Mouse (Mus musculus) heart, adult 2 months (tissue): Measurements from ENCODE around the gene Xylb. TPM values are rescaled to one million over a fixed set of nuclear protein-coding genes. Genes with fewer than 3 reads are reported as not detected.
"Not testable (repeated sequence)": the region's sequence is repeated elsewhere in the genome, so short reads cannot be mapped to it uniquely, and the experiment has no call there.

Experiments
- DNase-seq, 2 experiments: peaks; one replicate each; pipeline ENCODE4 v3.0.0; 2021
- H3K27ac ChIP-seq: fragments of 200-600 bp; 2 replicates; pipeline ENCODE4 v1.8.1; 2022
- H3K27me3 ChIP-seq: fragments of 200-500 bp; 2 replicates; pipeline ENCODE4 v1.6.1; 2012; ENCODE audit warnings: mild to moderate bottlenecking, low read length, inconsistent platforms, mixed read lengths; ENCODE audit not compliant: control insufficient read depth, insufficient read depth
- H3K36me3 ChIP-seq: fragments of 200-500 bp; 2 replicates; pipeline ENCODE4 v1.6.1; 2012; ENCODE audit warnings: low read length, inconsistent platforms; ENCODE audit not compliant: control insufficient read depth, insufficient read depth
- H3K4me1 ChIP-seq: fragments of 200-500 bp; 2 replicates; pipeline ENCODE4 v1.6.1; 2011; ENCODE audit warnings: low read length; ENCODE audit not compliant: control insufficient read depth, insufficient read depth
- H3K4me3 ChIP-seq: fragments of 200-600 bp; 2 replicates; pipeline ENCODE4 v1.8.1; 2022
- H3K79me2 ChIP-seq: fragments of 200-500 bp; replicated peaks from 2 replicates; pipeline ENCODE4 v1.6.1; 2012; ENCODE audit warnings: mild to moderate bottlenecking, inconsistent platforms, low read length, moderate library complexity, mixed read lengths; ENCODE audit not compliant: control insufficient read depth, insufficient read depth
- H3K9ac ChIP-seq: fragments of 200-500 bp; 2 replicates; pipeline ENCODE4 v1.6.1; 2012; ENCODE audit warnings: low read depth, mild to moderate bottlenecking, control low read depth, inconsistent platforms, low read length, mixed read lengths
- CTCF ChIP-seq: fragments of 200-600 bp; IDR thresholded peaks from 2 replicates; pipeline ENCODE4 v1.8.1; 2022; ENCODE audit warnings: antibody characterized with exemption, mild to moderate bottlenecking, moderate library complexity
- EP300 ChIP-seq: fragments of 200-500 bp; IDR thresholded peaks from 2 replicates; pipeline ENCODE4 v1.6.1; 2011; ENCODE audit warnings: low read depth, low read length, control low read depth; ENCODE audit not compliant: insufficient read depth
- POLR2A ChIP-seq: fragments of 200-500 bp; IDR thresholded peaks from 2 replicates; pipeline ENCODE4 v1.6.1; 2011; ENCODE audit warnings: mild to moderate bottlenecking, low read depth, low read length, control low read depth; ENCODE audit not compliant: insufficient read depth
- WGBS: fragments of 180-500 bp; shearing (Covaris S2); methylation state at CpG from one replicate; pipeline ENCODE4 v1.1.7; 2018; 5-methylcytosine and 5-hydroxymethylcytosine counted together
- intact Hi-C: fragments of 180-260 bp; cut with DNase I; formaldehyde crosslinking; loops from one replicate; pipeline ENCODE4 v1.15.1; 2025
- polyA plus RNA-seq: library from polyadenylated mRNA; depleted of rRNA; stranded (reverse); fragments of >200 nt; gene quantifications from 2 replicates; pipeline ENCODE4 v1.2.3, GENCODE M21; 2012
- total RNA-seq, 2 experiments: library from RNA; stranded (reverse); gene quantifications; 2 replicates each; pipeline ENCODE4 v1.2.3; 2021

Gene Xylb
- total and polyA plus RNA-seq, 3 experiments: 0.16 to 1.2 (median 0.18) TPM

DNA sequence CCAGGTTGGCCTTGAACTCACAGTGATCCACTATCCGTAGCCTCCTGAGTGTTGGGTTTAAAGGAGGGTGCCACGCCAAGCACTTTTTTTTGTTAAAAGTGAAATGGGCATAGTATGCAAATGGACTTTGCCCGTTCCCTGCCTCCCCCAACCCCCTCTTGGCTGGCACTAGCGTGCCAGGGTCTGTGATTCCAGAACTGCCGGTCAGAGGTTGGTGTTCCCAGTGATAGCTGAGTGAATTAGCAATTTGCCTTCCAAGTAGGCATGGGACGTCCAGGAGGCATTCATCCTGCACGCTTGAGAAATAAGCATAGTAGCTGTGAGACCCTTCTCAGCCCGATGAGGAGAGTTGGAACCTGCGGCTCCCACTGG lies 863 bp downstream of the Xylb start:
- DNase-seq: no peak
- no peak overlapping the region for H3K9ac ChIP-seq

GRCm38 (mm10) chr9:119361416-119361815 lies 4.2 kb downstream of the Xylb start:
- TF ChIP-seq POLR2A (no peak), EP300 (no peak), CTCF (no peak)
- DNase-seq: no peak
- Histone ChIP-seq H3K79me2 (no peaks in the 10 kb centered on the region), H3K27me3 (no peaks in the 10 kb centered on the region), H3K9ac (no peak overlapping the region), H3K27ac (no peak overlapping the region), H3K36me3 (no peaks in the 10 kb centered on the region), H3K4me1 (no peaks in the 10 kb centered on the region; the same call in 1 of the 2 replicates), H3K4me3 (no peak overlapping the region)
- WGBS: 88% methylated on average over 5 of the region's 5 CpGs
- intact Hi-C loops: no loop called here

More for the DNA sequence above, 863 bp downstream of the Xylb start:
- Histone ChIP-seq H3K4me1 (no peaks in the 10 kb centered on the region; the same call in 1 of the 2 replicates), H3K27me3 (no peaks in the 10 kb centered on the region), H3K27ac (no peak overlapping the region), H3K36me3 (no peaks in the 10 kb centered on the region), H3K4me3 (peak overlapping the region; percentile 71), H3K79me2 (no peaks in the 10 kb centered on the region)
- 40% methylated on average over 9 of the region's 9 CpGs for WGBS
- intact Hi-C loops: loop anchor here (5.0 kb wide), 1 partner anchor 36 kb away; the partner anchor contains the start of gene Oxsr1
- TF ChIP-seq EP300: no peak
- no peak for TF ChIP-seq CTCF
- no peak for TF ChIP-seq POLR2A

DNA sequence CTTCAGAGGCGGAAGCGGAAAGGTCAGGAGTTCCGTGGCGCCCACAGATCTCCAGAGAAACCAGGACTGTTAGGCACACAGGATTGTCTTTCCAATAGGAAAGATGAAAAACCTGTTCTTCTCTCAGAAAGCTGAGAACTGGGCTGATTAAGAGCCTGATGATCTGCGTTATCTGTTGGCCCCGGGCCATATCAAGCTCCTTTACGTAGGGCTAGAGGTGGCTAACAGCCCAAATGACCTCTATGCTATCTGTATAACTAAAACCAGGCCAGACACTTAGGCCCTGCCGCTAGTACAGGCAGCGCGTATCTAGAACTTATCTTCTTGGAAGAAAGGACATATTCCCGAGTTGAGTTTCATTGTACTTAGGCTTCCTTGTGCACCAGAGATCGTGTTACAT lies 6.0 kb downstream of the Xylb start:
- intact Hi-C loops: no loop called here
- no peak for TF ChIP-seq POLR2A
- no peak for TF ChIP-seq EP300
- no peak for TF ChIP-seq CTCF
- 63% methylated on average over 12 of the region's 12 CpGs for WGBS
- Histone ChIP-seq H3K36me3 (no peaks in the 10 kb centered on the region), H3K4me3 (no peak overlapping the region), H3K4me1 (no peaks in the 10 kb centered on the region), H3K27ac (no peak overlapping the region), H3K27me3 (no peaks in the 10 kb centered on the region), H3K9ac (no peak overlapping the region), H3K79me2 (no peaks in the 10 kb centered on the region)
- no peak for DNase-seq

- no peaks in the 10 kb centered on the region for H3K36me3 ChIP-seq
- H3K79me2 ChIP-seq: no peaks in the 10 kb centered on the region
- no peaks in the 10 kb centered on the region for H3K4me1 ChIP-seq
- no peaks in the 10 kb centered on the region for H3K27me3 ChIP-seq
- H3K4me3 ChIP-seq: no peak within 1 kb of the TSS
- no peak for TF ChIP-seq CTCF
- no peak for TF ChIP-seq POLR2A
- no peak for TF ChIP-seq EP300
- no peak within 1 kb of the TSS for H3K27ac ChIP-seq
- DNase-seq: peak in 1 of 2 experiments; percentile 51
- H3K9ac ChIP-seq: no peak within 1 kb of the TSS
- 49% methylated on average over 7 of the region's 7 CpGs for WGBS
- intact Hi-C loops: no loop called here
These were observed 8.1 kb downstream of the Xylb start, which contains the start of gene Slc22a14 for GRCm38 (mm10) chr9:119365284-119365683. Slc22a14 (minus strand) TSS chr9:119365553.

DNA sequence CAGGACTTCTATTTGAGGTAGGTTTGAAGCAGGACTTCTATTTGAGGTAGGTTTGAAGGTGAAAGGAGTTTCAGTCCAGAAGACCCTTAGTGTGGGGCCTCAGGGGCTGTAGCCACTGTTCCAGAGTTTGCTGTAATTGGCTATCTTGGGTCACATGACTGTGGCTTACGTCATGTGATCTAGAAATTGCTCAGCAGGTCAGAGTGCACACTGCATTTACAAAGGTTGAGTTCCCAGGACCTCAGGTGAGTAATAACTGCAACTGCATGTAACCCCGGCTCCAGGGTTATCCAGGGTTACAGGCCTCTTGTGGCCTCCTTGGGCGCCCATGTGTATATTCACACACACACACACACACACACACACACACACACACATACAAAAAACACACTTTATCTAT lies 11.2 kb downstream of the Xylb start:
- H3K79me2 ChIP-seq: no peaks in the 10 kb centered on the region
- whole genome bisulfite sequencing: 90% methylated on average over 3 of the region's 3 CpGs
- TF ChIP-seq EP300 (no peak), POLR2A (no peak), CTCF (no peak)
- no peaks in the 10 kb centered on the region for H3K27me3 ChIP-seq
- H3K4me1 ChIP-seq: no peaks in the 10 kb centered on the region
- H3K36me3 ChIP-seq: no peaks in the 10 kb centered on the region
- H3K4me3 ChIP-seq: no peak overlapping the region
- no peak overlapping the region for H3K27ac ChIP-seq
- no peak overlapping the region for H3K9ac ChIP-seq
- intact Hi-C loops: no loop called here
- DNase-seq: no peak

DNA sequence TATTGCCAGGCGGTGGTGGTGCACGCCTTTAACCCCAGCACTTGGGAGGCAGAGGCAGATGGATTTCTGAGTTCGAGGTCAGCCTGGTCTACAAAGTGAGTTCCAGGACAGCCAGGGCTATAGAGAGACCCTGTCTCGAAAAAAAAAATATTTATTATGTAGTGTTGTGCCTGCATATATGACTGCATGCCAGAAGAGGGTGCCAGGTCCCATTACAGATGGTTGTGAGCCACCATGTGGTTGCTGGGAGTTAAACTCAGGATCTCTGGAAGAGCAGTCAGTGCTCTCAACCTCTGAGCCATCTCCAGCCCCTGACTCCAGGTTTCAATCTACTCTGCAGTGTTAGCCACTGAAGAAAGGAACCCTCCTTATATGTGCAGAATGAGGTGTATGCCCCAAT lies 13.6 kb downstream of the Xylb start:
- WGBS: 84% methylated on average over 4 of the region's 4 CpGs
- H3K27me3 ChIP-seq, H3K36me3 ChIP-seq, H3K9ac ChIP-seq, H3K27ac ChIP-seq, H3K79me2 ChIP-seq, H3K4me3 ChIP-seq, intact Hi-C loops, DNase-seq, H3K4me1 ChIP-seq: not testable (repeated sequence)
- TF ChIP-seq CTCF: 0 out of 2 replicates have a peak, but pooled peaks have one; percentile 15
